Mouse (Mus musculus): ENCODE data around the gene Cyren. TPM values are rescaled to one million over a fixed set of nuclear protein-coding genes. Genes with fewer than 3 reads are reported as not detected.

Cyren gene
- total RNA-seq, 2 experiments from 2014 or later = 5.5 to 5.9 TPM

DNA sequence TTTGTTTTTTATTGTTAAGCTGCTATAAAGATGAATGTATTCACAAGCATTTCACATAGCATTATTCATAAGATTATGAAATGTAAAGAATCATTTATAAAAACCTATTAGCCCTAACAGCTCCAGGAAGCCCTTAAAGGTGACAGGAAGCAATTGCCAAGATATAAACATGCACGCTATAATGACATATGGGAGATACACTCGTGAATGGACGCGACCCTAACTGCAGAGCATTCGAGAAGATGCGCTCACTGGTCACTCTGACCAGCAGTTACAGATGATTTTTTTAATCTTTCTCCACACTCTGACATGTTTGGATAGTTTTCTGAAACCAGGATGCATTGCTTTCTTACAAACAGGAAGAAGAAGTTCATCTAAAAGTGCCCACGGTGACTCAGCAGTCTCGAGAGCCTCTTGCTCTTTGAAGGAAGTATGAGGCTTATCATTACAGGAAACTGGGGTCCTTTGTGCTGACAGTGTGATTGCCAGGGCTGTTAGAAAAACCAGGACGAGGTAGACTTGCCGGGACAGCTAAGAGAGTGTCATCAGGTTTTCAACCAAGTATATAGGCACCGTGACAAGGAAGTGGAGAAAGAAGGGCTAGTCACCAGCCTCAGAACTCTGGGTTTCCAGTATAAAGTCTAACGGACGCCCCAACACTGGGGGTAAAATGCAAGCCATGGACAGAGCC is 8.5 kb downstream of the Cyren start:
- Histone ChIP-seq H3K4me3 (no peak overlapping the region), H3K27ac (peak overlapping the region; percentile 18; the same call in 1 of the 2 replicates)
- TF ChIP-seq CTCF (conservative IDR thresholded peaks at IDR 0.05) = no peak
- DNase-seq (ENCODE audit: low spot score in 2 of 2) = no peak

DNA sequence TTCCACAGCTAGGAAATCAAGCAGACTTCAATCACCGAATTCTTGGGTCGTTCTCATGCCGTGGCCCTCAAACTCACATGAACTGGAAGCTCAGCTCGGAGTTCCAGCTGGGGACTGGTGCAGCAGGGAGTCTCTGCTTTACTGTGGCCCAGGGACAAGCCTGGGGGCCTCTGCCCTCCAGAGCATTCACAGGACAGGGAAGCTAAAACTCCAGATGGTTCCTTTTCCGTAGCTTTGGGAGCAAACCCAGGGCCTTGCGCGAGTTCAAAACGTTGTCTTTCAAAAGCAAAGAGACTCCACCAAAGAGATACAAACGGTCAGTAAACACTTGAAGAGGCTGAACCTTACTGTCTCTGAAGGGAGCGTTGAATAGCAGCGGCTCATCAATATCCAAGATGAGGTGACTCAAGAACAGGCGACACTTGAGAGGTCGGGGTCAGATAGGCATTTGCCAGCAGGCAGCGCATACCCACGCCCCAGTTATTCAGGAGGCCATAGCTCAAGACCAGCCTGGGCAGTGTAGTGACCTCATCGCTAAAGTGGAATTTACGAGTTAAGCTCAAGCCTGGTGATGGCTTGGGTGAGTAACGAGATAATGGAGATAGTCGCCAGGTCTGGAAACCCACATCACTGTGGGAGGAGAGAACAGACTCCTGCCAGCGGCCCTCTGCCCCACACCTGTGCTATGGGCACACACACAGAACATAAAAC is 9.2 kb downstream of the Cyren start:
- H3K4me3 ChIP-seq = no peak overlapping the region
- no peak for TF ChIP-seq CTCF (conservative IDR thresholded peaks at IDR 0.05)
- peak overlapping the region; percentile 48; the same call in 1 of the 2 replicates for H3K27ac ChIP-seq
- DNase-seq (ENCODE audit: low spot score in 2 of 2) = no peak

DNA sequence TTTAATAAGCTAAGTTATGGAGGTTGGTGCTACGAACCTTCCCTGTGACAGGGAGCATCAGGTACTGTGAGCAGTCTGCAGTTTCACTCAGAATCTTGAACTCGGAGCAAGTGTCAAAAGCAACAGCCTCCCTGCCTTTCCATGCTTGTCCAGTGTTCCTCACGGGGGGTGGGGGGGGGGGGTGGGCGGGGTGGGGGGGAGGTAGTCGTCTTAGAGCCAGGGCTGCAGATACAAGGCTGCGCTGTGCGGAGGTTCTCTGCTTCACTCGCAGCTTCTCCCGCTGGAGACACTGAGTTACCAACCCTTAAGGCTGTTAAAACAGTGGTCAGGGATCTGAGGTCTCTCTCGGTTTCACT is 9.9 kb downstream of the Cyren start:
- no peak for DNase-seq (ENCODE audit: low spot score in 2 of 2)
- no peak overlapping the region for H3K4me3 ChIP-seq
- no peak for TF ChIP-seq CTCF (conservative IDR thresholded peaks at IDR 0.05)
- H3K27ac ChIP-seq = no peak overlapping the region

DNA sequence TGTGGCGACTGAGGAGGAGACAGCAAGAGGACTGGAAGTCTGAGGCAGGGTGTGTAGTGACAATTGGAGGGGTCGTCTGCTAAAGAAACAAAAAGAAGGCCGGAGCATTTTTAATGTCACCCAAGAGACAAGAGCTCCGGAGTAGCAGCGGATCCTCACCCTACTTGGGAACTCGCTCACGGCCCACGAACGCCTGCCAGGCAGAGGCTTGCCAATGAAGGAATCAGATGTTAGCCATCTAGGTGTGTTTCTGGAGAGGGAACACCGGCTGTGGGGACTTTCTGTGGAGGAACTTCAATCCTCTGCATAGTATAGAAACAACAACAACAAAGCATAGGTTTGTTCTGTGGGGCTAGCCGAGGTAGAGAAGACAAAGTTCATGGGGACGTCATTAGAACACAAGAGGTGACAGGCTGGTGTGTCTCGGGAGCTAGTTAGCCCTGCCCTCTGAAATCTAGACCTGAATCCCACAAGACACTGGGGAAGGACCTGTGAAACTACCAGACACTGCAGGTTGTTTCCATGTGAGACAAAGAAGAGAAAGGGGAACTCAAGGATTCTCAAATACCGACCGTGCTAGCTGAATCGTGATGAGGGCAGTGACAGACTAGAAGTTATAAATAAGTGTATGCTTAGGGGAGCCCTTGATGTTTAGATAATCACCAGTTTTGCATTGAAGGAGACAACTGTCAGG is 10.4 kb downstream of the Cyren start:
- no peak for TF ChIP-seq CTCF (conservative IDR thresholded peaks at IDR 0.05)
- peak overlapping the region; percentile 1; the same call in 1 of the 2 replicates for H3K27ac ChIP-seq
- no peak overlapping the region for H3K4me3 ChIP-seq
- no peak for DNase-seq (ENCODE audit: low spot score in 2 of 2)

DNA sequence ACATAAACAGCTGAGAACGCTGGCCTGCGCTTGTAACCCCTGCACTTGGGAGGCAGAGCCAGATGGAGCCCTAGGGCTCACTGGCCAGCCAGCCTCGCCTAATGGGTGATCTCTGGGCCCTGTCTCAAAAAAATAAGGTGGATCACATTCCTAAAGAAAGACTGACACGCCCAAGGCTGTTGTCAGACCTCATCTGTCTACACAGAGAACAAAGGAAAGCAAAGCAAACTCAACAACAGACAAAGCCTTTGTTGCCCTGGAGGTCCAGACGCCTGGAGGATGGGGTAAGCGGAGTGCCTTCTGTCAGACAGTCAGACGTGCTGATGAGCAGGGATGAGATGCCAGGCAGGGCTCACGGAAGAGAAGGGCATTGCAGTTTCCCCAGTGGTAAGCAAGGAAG is 11.1 kb downstream of the Cyren start:
- Histone ChIP-seq H3K4me3 (no peak overlapping the region), H3K27ac (peak overlapping the region; percentile 1; the same call in 1 of the 2 replicates)
- TF ChIP-seq CTCF (conservative IDR thresholded peaks at IDR 0.05) = no peak
- DNase-seq (ENCODE audit: low spot score in 2 of 2) = no peak

DNA sequence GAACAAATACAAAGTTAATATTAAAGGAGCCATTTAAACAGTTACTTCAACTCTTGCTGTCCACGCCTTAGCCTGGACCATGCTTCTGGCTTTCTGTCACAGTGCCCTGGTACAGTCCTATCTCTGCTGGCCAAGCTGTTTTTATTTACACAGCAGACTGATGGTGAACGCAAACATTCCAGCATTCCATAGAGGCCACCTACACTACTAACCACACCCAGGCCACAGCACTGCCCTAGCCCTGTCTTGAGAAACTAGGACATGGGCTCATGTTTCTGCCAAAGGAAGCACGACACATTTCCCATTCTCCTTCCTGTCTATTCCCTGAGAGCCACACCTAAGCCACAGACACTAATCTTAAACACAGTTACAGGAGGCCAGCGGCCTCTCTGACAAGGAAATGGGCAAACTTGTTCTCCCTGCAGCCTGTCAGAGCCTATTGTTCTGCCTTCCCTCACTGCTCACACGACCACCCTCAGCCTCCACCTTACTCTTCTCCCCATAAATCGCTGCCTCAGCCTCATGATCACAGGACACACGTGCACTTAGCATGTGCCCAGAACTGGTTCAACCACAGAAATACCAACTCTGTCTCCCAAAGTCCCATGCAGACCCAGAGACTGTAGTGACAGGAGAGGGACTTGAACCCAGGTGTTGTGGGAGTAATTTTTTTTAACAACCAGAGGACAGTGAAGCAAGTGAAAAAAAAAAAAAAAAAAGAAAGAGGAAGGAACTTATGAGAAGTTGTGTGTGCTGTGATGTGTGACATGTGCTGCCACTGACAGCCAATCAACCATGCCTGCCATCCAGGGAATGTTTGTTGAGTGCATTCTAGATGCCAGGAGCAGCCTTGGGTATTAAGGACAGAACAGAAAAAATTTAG is 11.9 kb downstream of the Cyren start:
- Histone ChIP-seq H3K27ac (peak overlapping the region; percentile 66), H3K4me3 (no peak overlapping the region)
- DNase-seq (ENCODE audit: low spot score in 2 of 2) = no peak
- TF ChIP-seq CTCF (conservative IDR thresholded peaks at IDR 0.05) = no peak

DNA sequence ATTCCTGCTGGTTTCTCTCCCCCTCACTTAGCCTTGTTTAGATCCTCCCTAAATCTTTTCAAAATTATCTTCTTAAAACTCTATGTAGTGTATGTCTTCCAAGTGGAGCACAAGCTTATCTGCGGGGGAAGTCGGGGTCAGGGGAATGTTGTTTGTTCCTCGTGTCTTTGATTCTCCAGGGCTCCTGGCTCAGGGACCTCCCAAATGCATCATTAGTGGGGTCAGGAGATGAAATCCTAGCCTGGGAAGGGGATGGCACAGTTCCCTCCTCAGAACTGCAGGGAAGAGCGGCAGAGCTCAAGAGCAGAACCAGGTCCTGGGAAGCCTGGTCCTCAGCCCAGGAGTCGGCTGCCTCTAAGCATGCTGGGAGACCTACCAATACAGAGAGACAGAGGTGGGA is 12.6 kb downstream of the Cyren start:
- no peak overlapping the region for H3K4me3 ChIP-seq
- no peak for DNase-seq (ENCODE audit: low spot score in 2 of 2)
- peak overlapping the region; percentile 66 for H3K27ac ChIP-seq
- no peak for TF ChIP-seq CTCF (conservative IDR thresholded peaks at IDR 0.05)

DNA sequence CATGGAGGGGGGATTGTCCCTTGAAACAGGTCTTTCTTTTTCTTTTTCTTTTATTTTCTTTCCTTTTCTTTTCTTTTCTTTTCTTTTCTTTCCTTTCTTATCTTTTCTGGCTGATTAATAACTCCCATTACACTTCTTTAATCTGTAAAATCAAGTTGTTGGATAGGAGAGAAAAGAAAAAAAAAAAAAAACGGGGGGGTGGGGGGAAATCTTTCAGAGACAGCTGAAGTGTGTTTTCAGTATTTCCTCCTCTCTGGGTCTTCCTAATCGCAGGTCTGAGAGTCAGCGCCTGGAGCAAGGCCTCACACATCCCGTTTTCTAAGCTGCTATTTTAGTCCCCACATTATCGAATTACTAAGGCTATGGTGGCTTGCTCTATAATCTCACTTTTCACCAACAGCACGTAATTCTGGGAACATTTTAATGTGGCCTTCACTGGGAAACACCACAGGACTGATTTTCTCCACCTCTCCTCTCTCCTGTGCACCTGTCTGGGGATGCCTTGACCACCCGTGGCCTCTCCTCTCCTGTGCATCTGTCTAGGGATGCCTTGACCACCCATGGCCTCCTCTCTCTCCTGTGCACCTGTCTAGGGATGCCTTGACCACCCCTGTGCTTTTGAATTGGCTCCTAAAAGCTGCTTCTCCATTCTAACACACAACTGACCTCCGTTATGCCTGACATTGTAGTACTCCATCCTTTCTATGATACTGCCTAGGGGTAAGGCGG is 13.9 kb downstream of the Cyren start:
- Histone ChIP-seq H3K4me3 (no peak overlapping the region; the same call in 1 of the 2 replicates), H3K27ac (peak overlapping the region; percentile 77; the same call in 1 of the 2 replicates)
- no peak for TF ChIP-seq CTCF (conservative IDR thresholded peaks at IDR 0.05)
- DNase-seq (ENCODE audit: low spot score in 2 of 2) = no peak

DNA sequence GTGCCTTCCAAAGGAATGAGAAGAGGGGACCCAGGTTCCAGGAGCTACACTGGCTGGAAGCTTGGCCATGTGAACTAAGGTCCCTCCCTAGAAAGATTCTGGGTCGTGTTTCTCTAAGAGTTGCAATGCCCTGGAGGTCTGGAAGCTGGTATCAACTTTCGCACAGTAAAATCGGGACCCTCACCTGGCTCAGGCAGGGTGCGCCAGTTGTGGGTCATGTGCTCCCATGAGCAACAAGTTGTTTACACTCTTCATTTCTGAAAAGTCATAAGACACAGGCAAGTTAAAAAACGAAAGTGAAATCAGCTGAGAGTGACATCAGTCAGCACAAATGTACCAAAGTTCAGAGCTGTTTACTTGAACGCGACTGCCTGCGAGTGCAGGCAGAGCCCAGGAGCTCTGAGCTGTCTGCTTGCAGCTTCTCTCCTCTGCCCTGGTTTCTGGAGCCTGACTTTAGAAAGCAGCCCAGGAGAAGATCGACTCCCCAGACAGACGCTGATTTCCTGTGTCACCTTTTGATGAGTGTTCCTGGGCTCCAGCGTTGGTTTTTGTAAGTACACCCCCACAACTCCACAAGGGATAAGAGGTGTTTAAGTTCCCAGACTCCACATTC is 15.0 kb downstream of the Cyren start, which contains the start of gene Tmem140:
Gene Tmem140, plus strand, starts transcription at position 356 of the 613 bp plus-strand sequence.
- DNase-seq (ENCODE audit: low spot score in 2 of 2) = no peak
- Histone ChIP-seq H3K27ac (peak within 1 kb of the TSS; percentile 77), H3K4me3 (peak within 1 kb of the TSS; percentile 43)
- TF ChIP-seq CTCF (conservative IDR thresholded peaks at IDR 0.05) = no peak

DNA sequence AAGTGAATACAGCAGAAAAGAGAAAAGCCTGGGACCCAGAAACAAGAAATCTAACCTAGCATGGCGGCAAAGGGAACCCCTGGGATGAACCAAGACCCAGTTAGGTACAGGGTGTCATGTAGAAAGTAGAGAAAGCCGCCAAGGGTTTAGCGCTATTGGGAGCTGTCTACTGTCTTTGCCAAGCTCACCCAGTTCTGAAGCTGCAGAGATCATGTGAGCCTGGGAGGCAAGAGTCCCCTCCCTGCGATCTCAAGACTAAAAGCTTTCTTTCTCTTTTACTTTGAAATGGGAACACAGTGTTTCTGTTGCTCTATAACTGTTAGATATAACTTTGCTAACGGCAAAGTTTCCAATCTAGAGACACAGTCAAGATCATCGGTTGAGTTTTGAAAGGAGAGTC is 15.5 kb downstream of the Cyren start:
- Histone ChIP-seq H3K4me3 (peak overlapping the region; percentile 43), H3K27ac (peak overlapping the region; percentile 77)
- no peak for DNase-seq (ENCODE audit: low spot score in 2 of 2)
- TF ChIP-seq CTCF (conservative IDR thresholded peaks at IDR 0.05) = no peak

DNA sequence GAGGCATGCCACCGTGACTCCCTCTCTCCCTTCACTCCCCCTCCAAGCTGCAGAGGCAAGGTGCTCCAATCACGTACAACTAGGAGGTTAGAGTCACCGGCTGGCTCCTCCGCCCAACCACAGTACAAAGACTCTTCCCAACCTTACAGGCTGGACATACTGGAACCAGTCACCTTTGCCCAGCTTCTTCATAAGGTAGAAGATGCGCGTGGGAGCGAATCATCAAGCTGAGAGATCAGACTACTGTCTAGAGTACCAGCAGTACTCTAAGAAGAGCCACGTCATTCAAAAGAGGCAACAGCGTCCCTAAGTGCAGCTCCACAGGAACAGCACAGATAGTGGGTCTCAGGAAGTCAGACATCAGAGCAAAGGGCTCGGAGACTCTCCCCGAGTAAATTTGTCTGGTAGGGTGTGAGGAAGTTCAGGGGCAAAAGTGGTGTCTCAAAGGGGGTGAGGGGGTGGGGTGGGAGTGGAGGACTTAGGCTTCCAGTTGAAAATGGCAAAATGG is 16.3 kb downstream of the Cyren start:
- no peak overlapping the region for H3K4me3 ChIP-seq
- no peak overlapping the region for H3K27ac ChIP-seq
- TF ChIP-seq CTCF (conservative IDR thresholded peaks at IDR 0.05) = no peak
- no peak for DNase-seq (ENCODE audit: low spot score in 2 of 2)

Measured in layer of hippocampus, adult 2 months (tissue).